Mouse (Mus musculus) myocyte (in vitro differentiated cells): Measurements from ENCODE around the gene Sall1. TPM values are rescaled to one million over a fixed set of nuclear protein-coding genes. Genes with fewer than 3 reads are reported as not detected.

Source experiments
- H3K27me3 ChIP-seq: one replicate; pipeline ENCODE4 v1.6.1; 2011; ENCODE audit not compliant: control insufficient read depth, insufficient read depth, insufficient read length
- H3K36me3 ChIP-seq: one replicate; pipeline ENCODE4 v1.6.1; 2011; ENCODE audit not compliant: control insufficient read depth, insufficient read depth
- H3K4me2 ChIP-seq: one replicate; pipeline ENCODE4 v1.6.1; 2011; ENCODE audit warnings: low read depth, control low read depth
- H3K4me3 ChIP-seq: one replicate; pipeline ENCODE4 v1.5.1; 2011; ENCODE audit warnings: mild to moderate bottlenecking, control low read depth, moderate library complexity
- H3K79me2 ChIP-seq: one replicate; pipeline ENCODE4 v1.6.1; 2011; ENCODE audit not compliant: control insufficient read depth, insufficient read depth
- H3ac ChIP-seq: one replicate; pipeline ENCODE4 v1.6.1; 2011; ENCODE audit not compliant: control insufficient read depth, insufficient read length
- CEBPB ChIP-seq: IDR thresholded peaks from 2 replicates; pipeline ENCODE4 v1.6.1; 2011; ENCODE audit warnings: mild to moderate bottlenecking, moderate library complexity; ENCODE audit not compliant: poor library complexity, insufficient read depth, severe bottlenecking
- E2F4 ChIP-seq: IDR thresholded peaks from one replicate; pipeline ENCODE4 v1.6.1; 2011; ENCODE audit warnings: mild to moderate bottlenecking, control low read depth, moderate library complexity; ENCODE audit not compliant: insufficient read depth
- MAX ChIP-seq: IDR thresholded peaks from one replicate; pipeline ENCODE4 v1.6.1; 2011; ENCODE audit warnings: low read depth, mild to moderate bottlenecking, control low read depth
- MYOD1 ChIP-seq, 3 experiments: IDR thresholded peaks; one replicate each; pipeline ENCODE4 v1.6.1; 2011; ENCODE audit warnings: control low read depth in 2 of 3, low read depth in 2 of 3, mild to moderate bottlenecking in 2 of 3, moderate library complexity in 1 of 3; ENCODE audit not compliant: insufficient read length in 2 of 3, control insufficient read depth in 1 of 3
- MYOG ChIP-seq, 3 experiments: IDR thresholded peaks; one replicate each; pipeline ENCODE4 v1.6.1; 2011; ENCODE audit warnings: control low read depth in 2 of 3, low read depth in 2 of 3, mild to moderate bottlenecking in 2 of 3; ENCODE audit not compliant: insufficient read length in 2 of 3, control insufficient read depth in 1 of 3, insufficient read depth in 1 of 3
- POLR2A ChIP-seq: IDR thresholded peaks from one replicate; pipeline ENCODE4 v1.6.1; 2011; ENCODE audit warnings: low read depth, mild to moderate bottlenecking, control low read depth, moderate library complexity; ENCODE audit not compliant: insufficient read length
- POLR2AphosphoS2 ChIP-seq: IDR thresholded peaks from one replicate; pipeline ENCODE4 v1.6.1; 2011; ENCODE audit warnings: low read depth, control low read depth; ENCODE audit not compliant: insufficient read length
- REST ChIP-seq: IDR thresholded peaks from one replicate; pipeline ENCODE4 v1.6.1; 2011; ENCODE audit warnings: mild to moderate bottlenecking, control low read depth, moderate library complexity; ENCODE audit not compliant: insufficient read depth, insufficient read length
- SRF ChIP-seq: IDR thresholded peaks from one replicate; pipeline ENCODE4 v1.6.1; 2011; ENCODE audit warnings: low read depth; ENCODE audit not compliant: control insufficient read depth, insufficient read length
- TCF12 ChIP-seq: IDR thresholded peaks from one replicate; pipeline ENCODE4 v1.6.1; 2011; ENCODE audit warnings: mild to moderate bottlenecking, control low read depth; ENCODE audit not compliant: poor library complexity, insufficient read depth, severe bottlenecking
- TCF3 ChIP-seq: IDR thresholded peaks from one replicate; pipeline ENCODE4 v1.6.1; 2011; ENCODE audit warnings: low read depth, control low read depth; ENCODE audit not compliant: insufficient read length
- USF1 ChIP-seq: IDR thresholded peaks from one replicate; pipeline ENCODE4 v1.6.1; 2011; ENCODE audit warnings: low read depth, mild to moderate bottlenecking, control low read depth, moderate library complexity
- polyA plus RNA-seq: library from polyadenylated mRNA; unstranded; fragments of >200 nt; fragmentation: generic; extraction: Trizol; gene quantifications from one replicate; pipeline ENCODE4 v1.2.1, GENCODE M21; 2012; ENCODE audit warnings: missing spikeins

Sall1 gene
- polyA plus RNA-seq, 1 experiment = not detected

DNA sequence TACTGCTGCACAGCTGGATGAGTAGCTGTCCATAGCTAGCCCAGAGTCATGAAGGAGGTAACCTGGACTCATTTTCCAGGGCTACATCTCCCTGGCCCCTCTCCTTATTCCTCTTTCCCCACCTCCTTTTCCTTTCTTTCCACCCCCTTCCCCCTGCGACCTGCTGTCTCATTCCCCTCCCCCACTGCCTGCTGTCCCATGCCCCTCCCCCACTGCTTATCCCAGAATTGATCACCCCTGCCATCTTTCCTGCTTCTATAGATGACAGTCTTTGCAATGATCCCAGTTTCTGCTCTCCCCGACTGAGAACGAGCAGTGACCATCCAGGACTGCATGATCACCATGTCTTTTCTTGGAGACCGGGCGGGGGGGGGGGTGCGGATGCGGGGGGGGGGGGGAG is 35.2 kb downstream of the Sall1 start:
- Histone ChIP-seq H3K79me2 (no peaks in the 10 kb centered on the region), H3K36me3 (no peaks in the 10 kb centered on the region), H3K4me2 (no peak overlapping the region), H3K4me3 (no peak overlapping the region), H3ac (no peak overlapping the region), H3K27me3 (peaks cover 8% of the 10 kb centered on the region)
- no peak for TF ChIP-seq POLR2A
- no peak for TF ChIP-seq POLR2AphosphoS2
- TF ChIP-seq CEBPB = no peak
- TF ChIP-seq MYOD1 (IDR thresholded peaks at IDR 0.05; ENCODE audit: control insufficient read depth in 1 of 3, insufficient read length in 2 of 3, low read depth in 2 of 3) = no peak
- no peak for TF ChIP-seq TCF12

DNA sequence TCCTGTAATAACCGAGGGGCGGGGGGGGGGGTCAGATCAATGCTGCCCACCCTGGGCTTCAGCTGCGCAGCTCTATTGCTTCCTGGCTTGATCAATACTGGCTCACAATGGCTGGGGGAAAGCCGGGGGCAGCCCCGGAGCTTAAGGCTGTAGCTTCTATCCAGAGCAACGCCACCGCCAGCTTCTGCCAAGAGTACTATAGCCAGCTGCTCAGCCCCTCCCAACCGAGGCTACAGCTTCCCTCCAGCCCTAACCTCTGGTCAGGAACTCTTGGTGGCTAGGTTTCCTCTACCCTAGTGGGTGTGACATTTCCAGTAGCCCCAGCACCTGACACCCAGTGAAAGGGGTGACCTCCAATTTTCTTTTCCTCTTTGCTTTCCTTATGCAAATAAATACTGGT is 36.8 kb downstream of the Sall1 start:
- TF ChIP-seq USF1 (no peak), POLR2A (no peak), TCF12 (no peak), POLR2AphosphoS2 (no peak), CEBPB (no peak), REST (no peak), TCF3 (no peak), MYOG (IDR thresholded peaks at IDR 0.05; ENCODE audit: control insufficient read depth in 1 of 3, insufficient read depth in 1 of 3, insufficient read length in 2 of 3, low read depth in 2 of 3) (no peak), E2F4 (no peak), MAX (no peak), MYOD1 (IDR thresholded peaks at IDR 0.05; ENCODE audit: control insufficient read depth in 1 of 3, insufficient read length in 2 of 3, low read depth in 2 of 3) (no peak), SRF (no peak)
- H3K27me3 ChIP-seq = peaks cover 8% of the 10 kb centered on the region
- no peaks in the 10 kb centered on the region for H3K36me3 ChIP-seq
- no peak overlapping the region for H3K4me2 ChIP-seq
- H3K4me3 ChIP-seq = no peak overlapping the region
- H3K79me2 ChIP-seq = no peaks in the 10 kb centered on the region
- H3ac ChIP-seq = no peak overlapping the region

DNA sequence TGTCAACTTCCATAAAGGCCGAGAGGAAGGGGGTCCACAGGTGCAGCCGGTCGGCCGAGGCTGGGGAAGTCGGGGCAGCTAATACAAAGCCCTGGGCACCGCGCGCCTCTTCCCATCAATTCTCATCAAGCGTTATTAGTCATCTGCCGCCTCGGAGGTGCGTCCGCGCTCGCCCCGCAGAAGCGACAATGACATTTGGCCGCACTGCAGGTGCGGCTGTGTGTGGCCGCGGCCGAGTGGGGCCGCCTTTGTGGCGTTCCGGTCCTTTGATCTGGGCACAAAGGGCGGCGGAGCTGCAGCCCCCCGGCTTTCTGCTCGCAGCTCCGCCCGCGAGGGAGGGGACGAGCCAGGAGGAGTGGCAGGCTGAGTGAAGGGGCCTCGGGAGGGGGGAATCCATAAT is 37.5 kb downstream of the Sall1 start:
- H3K4me2 ChIP-seq = no peak overlapping the region
- no peak overlapping the region for H3K4me3 ChIP-seq
- H3K79me2 ChIP-seq = no peaks in the 10 kb centered on the region
- TF ChIP-seq E2F4 (no peak), USF1 (no peak), REST (no peak), CEBPB (no peak), POLR2A (no peak), SRF (no peak), TCF3 (no peak), MAX (no peak), POLR2AphosphoS2 (no peak), TCF12 (no peak), MYOD1 (IDR thresholded peaks at IDR 0.05; ENCODE audit: control insufficient read depth in 1 of 3, insufficient read length in 2 of 3, low read depth in 2 of 3) (no peak), MYOG (IDR thresholded peaks at IDR 0.05; ENCODE audit: control insufficient read depth in 1 of 3, insufficient read depth in 1 of 3, insufficient read length in 2 of 3, low read depth in 2 of 3) (no peak)
- peaks cover 8% of the 10 kb centered on the region for H3K27me3 ChIP-seq
- H3K36me3 ChIP-seq = no peaks in the 10 kb centered on the region
- no peak overlapping the region for H3ac ChIP-seq

DNA sequence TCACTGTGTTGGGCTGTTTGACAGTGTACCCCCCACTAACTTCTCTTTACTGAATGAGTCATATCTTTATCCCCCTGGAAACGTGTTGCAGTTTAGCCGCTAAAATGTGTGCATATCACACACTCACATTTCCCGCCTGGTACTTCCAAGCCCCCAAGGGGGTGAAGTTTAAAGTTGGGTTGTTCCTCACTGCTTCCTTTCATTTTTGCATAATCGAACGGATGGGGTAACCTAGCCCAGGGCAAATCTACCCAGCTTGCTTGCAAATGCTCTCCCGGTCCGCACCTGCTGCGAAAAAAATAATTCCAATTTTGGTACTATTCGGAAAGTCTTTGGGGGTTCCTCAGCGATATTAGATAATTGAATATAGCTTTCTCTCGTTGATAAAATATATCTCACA is 38.2 kb downstream of the Sall1 start:
- TF ChIP-seq MYOG (IDR thresholded peaks at IDR 0.05; ENCODE audit: control insufficient read depth in 1 of 3, insufficient read depth in 1 of 3, insufficient read length in 2 of 3, low read depth in 2 of 3) (no peak), MAX (no peak), CEBPB (no peak), POLR2AphosphoS2 (no peak), E2F4 (no peak), TCF12 (no peak), POLR2A (no peak), MYOD1 (IDR thresholded peaks at IDR 0.05; ENCODE audit: control insufficient read depth in 1 of 3, insufficient read length in 2 of 3, low read depth in 2 of 3) (no peak), TCF3 (no peak), REST (no peak), SRF (no peak), USF1 (no peak)
- Histone ChIP-seq H3K79me2 (no peaks in the 10 kb centered on the region), H3K4me2 (no peak overlapping the region), H3K4me3 (no peak overlapping the region), H3K36me3 (no peaks in the 10 kb centered on the region), H3ac (no peak overlapping the region), H3K27me3 (peaks cover 8% of the 10 kb centered on the region)

DNA sequence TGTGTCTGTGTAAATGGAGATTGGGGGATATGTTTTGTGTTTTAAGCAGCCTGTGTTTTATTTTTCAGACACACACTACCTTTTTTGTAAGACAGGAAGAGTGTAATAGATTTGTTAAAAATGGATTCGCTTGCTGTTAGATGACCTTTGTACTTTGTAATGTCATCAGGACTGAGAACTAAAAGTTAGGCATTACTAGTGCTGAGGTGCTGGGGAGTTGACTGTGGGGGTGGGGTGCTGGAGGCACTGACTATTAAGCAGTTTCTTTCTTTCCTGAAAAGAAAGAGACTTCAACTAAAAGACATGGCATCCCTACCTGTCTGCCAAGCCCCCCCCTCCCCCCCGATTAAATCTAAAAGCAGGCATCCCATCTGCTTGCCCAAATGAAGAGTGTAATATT is 39.9 kb downstream of the Sall1 start:
- no peak overlapping the region for H3K4me3 ChIP-seq
- H3K79me2 ChIP-seq = no peaks in the 10 kb centered on the region
- H3K36me3 ChIP-seq = no peaks in the 10 kb centered on the region
- TF ChIP-seq MYOG (IDR thresholded peaks at IDR 0.05; ENCODE audit: control insufficient read depth in 1 of 3, insufficient read depth in 1 of 3, insufficient read length in 2 of 3, low read depth in 2 of 3) = no peak
- TF ChIP-seq MYOD1 (IDR thresholded peaks at IDR 0.05; ENCODE audit: control insufficient read depth in 1 of 3, insufficient read length in 2 of 3, low read depth in 2 of 3) = no peak
- TF ChIP-seq SRF = no peak
- no peak for TF ChIP-seq POLR2A
- no peak for TF ChIP-seq USF1
- no peak for TF ChIP-seq TCF12
- TF ChIP-seq CEBPB = no peak
- no peak for TF ChIP-seq POLR2AphosphoS2
- TF ChIP-seq REST = no peak
- no peak for TF ChIP-seq TCF3
- TF ChIP-seq E2F4 = no peak
- TF ChIP-seq MAX = no peak
- H3K27me3 ChIP-seq = peaks cover 8% of the 10 kb centered on the region
- H3K4me2 ChIP-seq = no peak overlapping the region
- H3ac ChIP-seq = no peak overlapping the region
